Mouse (Mus musculus): Measurements from ENCODE around the gene Slc7a8.

GRCm38 (mm10) chr14:54788231-54788630 lies 6.5 kb upstream of the Slc7a8 start:
- TF ChIP-seq HCFC1 (IDR thresholded peaks at IDR 0.05; ENCODE audit: borderline replicate concordance, insufficient read depth, low read length): no peak
- TF ChIP-seq ZC3H11A (IDR thresholded peaks at IDR 0.05; ENCODE audit: borderline replicate concordance, low read depth, low read length): no peak
- no peak for TF ChIP-seq ZNF384 (IDR thresholded peaks at IDR 0.05; ENCODE audit: low read depth, low read length)
- no peak for TF ChIP-seq CHD2 (IDR thresholded peaks at IDR 0.05; ENCODE audit: low read depth, low read length)
- TF ChIP-seq MAFK (IDR thresholded peaks at IDR 0.05; ENCODE audit: insufficient read depth, low read depth, low read length): no peak

All from ES-E14 (cell line).